Mouse (Mus musculus): ENCODE results near the gene Gsap. TPM values are rescaled to one million over a fixed set of nuclear protein-coding genes. Genes with fewer than 3 reads are reported as not detected.
"Not testable (repeated sequence)": the region's sequence is repeated elsewhere in the genome, so short reads cannot be mapped to it uniquely, and the experiment has no call there.

Gsap gene
- total RNA-seq, 1 experiment from 2014 or later = 5.8 TPM

DNA sequence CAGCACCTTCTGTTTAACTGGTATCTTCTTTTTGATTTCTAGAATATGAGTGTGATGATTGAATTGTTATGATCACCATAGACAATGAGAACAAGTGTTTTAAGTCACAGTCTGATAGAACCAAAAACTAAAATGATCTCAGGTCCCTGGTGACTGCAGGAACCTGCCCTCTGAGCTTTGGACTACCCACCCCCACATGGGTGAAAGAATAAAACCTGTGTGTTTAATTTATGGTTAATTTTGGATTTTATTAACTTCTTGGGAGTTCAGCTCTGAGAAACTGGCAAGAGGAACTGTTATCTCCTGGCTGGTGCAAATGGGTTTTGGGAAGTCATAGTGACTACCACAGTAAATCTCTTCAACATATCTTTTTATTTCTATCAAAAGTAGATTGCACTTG is 6.6 kb upstream of the Gsap start:
- DNase-seq = no peak

DNA sequence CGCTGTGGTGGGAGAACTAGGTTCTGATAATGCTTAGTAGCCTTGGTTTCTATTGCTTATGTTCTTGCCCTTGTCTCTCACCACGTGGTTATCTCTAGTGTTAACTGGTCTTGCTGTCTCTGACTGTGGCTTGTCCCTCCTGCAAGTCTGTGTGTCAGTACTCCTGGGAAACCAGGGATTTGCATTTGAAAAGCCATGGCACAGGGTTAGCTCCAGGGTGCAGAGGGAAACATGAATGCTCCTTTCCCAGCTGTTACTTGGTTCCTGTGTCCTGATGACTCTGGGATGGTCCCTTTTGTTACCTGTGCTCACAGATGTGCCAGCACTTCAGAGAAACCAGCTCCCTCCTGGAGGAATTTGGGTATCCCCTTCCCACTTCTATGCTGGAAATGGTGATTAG is 3.0 kb upstream of the Gsap start:
- DNase-seq = not testable (repeated sequence)

DNA sequence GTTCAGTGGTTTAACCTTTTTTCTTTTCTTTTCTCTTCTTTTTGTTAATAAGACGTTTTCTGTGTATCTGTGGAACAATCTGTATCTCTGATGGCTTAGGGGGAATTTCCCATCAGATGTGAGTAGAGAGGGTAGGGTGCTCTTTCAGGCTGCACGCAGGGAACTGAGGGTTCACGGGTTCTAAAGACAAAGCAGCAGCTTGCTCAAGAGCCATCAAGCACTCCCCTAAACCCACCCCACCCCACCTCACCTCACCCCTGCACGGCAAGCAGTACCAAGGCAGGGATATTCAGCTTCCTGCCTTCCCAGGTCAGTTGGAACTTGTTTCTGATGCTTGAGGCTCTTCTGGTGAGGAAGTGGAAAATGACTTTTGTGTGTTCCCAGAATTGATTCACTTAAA is 766 bp downstream of the Gsap start:
- DNase-seq = no peak

DNA sequence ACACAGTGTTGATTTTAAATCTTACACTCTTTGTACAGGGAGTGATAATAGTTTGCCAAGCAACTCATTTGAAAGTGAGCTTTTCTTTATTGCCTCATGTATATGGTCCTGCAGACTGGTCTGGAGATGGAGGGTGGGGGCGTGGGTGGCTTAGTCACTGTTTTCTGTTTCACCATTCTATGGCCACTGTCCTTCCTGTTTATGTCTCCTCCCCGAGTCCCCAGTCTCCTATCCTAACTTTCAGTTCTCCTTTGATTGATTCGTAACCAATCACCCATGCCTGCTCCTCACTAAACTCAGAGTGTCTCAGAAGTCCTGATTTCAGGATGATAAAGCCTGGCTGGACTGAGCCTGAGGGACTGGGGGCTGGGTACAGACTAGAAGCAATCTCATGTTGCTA is 2.4 kb downstream of the Gsap start:
- no peak for DNase-seq

DNA sequence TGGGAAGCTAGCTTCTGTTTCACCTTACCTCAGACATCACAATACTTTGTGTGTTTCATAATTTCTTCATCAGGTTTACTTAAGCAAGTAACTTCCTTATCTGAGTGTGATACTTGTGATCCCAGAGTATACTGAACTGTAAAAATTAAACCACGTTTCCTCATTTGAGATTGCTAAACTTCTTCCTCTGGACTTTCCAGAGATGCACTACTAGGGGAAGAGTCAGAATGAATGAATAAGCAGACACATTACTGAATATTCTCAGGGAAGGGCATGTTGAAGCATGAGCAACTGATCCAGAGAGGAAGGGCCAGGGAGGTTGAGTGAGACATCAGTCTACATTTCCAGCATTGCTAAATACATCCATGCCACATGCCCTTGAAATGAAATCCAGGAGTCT is 3.0 kb downstream of the Gsap start:
- DNase-seq = no peak

- DNase-seq = no peak
Observed at GRCm38 (mm10) chr5:21189460-21189859, 3.4 kb downstream of the Gsap start.

DNA sequence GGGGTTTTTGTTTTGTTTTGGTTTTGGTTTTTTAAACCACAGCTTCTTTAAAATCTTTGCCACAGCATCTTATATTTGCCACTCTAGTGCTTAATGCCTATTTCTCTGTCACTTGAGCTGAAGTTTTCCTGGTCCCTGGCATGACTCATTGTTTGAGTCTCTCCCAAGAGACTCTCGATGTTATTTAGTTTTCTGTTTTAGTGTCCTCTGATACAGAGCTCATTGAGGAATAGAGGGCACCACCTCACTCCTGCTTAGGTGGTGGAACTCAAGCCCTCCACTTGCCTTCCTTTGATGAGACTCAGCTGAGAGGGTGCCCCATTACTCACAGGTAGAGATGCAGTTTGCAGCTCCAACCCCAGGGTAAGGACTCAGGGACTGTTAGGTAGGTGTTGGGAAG is 17.4 kb downstream of the Gsap start:
- DNase-seq = no peak

GRCm38 (mm10) chr5:21204157-21204556 is 18.1 kb downstream of the Gsap start:
- no peak for DNase-seq

DNA sequence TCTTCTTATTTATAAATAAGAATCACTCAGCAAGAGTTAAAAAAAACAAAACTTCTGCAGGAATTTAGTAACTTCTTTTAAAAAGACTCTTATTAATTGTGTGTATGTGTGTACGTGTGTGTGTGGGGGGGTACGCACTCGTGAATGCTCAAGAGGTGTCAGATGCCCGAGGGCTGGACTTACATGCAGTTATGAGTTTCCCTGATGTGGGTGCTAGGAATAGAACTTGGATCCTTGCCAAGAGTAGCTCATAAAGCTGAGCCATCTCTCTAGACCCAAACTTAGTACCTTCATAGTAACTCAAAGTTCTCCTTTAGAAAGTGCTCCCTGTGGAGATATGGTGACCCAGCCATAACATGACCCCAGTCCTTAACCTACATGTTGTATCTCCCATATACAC is 20.0 kb downstream of the Gsap start:
- no peak for DNase-seq

DNA sequence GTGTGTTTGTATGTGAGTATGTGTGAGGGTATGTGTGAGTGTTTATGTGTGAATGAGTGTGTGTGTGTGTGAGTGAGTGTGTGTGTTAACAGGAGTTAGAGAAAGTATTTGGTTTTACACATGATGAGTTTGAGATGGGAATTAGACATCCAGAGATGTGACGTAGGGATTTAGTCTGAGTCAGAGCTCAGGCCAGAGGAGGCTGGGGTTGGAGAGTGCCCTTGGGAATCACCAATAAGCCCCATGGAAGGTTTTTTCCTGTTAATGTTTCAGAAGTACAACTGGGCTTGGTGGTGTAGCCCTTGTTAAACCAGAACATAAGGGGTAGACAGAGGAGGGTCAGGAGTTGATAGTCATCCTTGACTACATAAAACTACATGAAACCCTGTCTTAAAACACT is 25.4 kb downstream of the Gsap start:
- DNase-seq = no peak

GRCm38 (mm10) chr5:21212933-21213332 is 26.9 kb downstream of the Gsap start:
- DNase-seq = no peak

DNA sequence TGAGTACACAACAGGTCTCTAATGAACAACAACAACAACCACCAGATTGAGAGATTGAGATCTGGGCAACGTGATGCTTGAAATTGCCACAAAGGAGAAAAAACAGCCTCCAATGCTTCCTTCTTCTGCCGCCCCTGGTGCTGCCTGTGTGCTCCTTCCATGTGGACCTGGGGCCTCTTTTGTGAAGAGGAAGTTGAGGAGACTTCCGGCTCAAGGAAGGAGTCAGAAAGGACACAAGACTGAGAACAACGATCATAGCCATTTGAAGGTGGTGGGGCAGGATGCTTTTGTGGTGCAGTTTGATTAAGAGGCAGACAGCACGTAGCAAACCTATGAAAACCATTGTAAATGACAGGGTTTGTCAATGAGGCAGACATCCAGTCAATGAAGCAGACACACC is 27.7 kb downstream of the Gsap start:
- no peak for DNase-seq

- DNase-seq = peak; percentile 11
Observed at GRCm38 (mm10) chr5:21217453-21218294, 31.6 kb downstream of the Gsap start.

GRCm38 (mm10) chr5:21232876-21233275 is 46.8 kb downstream of the Gsap start:
- no peak for DNase-seq

DNA sequence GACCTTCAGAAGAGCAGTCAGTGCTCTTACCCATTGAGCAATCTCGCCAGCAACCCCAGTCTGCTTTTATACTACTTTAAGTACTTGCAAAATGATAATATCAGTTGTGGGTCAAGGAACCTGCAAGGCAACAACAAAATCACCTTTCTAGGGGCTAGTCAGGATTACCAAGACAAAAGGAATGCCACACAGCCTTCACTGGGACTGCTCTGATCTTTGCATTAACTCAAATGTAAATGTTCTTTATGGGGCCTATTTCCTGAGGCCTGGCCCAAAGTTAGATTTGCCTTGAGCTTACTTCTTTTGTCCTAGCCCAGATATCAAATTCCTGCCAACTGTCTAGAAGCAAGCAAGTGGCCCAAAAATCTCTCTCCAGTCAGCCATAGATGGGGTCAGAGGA is 58.5 kb downstream of the Gsap start:
- no peak for DNase-seq

GRCm38 (mm10) chr5:21245241-21245640 is 59.2 kb downstream of the Gsap start:
- no peak for DNase-seq

DNA sequence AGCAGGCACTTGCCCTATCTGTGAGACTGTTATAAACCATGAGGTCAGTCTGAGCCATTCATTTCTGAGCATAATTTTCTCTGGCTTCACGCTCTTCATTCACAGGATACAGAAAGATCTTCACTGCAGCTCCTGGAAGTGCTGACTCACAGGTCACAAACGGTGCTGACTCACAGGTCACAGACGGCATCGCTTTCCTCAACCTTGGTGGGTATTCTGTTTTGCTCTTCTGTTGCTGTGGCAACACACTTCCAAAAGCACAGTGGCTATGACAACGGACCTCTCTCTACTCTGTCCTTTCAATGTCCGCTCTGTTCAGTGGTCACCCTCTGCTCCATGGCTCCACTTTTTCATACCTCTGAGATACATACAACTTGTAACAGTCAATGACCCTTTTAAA is 60.7 kb downstream of the Gsap start:
- peak; percentile 57 for DNase-seq

- no peak for DNase-seq
Observed at GRCm38 (mm10) chr5:21247916-21248315, 61.9 kb downstream of the Gsap start.

DNA sequence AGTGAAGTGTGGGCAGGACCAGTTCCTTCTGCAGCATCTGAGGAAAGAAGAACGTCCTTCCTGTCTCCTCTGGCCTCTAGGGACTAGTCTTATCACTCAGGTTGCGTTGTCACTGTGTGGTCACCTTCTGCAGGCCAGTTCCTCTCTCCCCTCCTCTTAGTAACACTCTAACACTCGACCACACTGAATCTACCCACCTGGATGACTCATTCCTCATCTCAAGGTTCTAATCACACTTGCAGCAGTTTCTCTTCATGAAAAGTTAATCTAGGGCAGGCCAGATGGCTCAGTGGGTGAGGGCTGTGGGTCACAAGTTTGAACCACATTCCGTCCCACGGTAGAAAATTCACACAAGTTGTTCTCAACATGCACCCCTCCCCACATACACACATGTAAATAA is 62.8 kb downstream of the Gsap start:
- no peak for DNase-seq

- DNase-seq = no peak
Observed at GRCm38 (mm10) chr5:21254731-21255525, 68.9 kb downstream of the Gsap start.

DNA sequence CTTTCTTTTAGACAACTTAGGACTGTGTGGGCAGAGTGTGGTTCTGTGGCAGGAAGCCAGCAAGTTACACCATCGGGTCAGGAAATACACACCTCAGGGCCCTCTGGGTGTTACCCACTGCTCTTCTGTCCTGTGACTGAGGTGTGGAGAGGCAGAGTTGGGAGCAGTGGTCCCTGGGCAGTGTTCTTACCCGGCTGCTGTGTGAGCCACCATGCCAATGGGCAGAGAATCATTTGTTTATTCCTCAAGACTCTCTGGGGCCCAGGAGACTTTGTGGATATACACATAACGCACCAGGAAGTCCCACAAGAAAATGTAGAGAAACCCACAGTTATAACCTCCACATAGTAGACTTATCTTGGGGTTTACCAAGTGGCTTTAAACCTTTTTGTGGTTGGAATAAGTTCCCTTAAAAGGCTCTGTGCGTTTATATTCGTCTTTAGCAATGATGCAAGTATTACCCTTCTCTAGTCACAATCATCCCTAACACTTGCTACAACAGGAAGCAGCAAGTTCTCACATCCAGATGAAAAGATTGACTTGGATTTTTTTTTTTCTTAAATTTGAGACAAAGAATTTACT is 69.6 kb downstream of the Gsap start:
- DNase-seq = no peak

DNA sequence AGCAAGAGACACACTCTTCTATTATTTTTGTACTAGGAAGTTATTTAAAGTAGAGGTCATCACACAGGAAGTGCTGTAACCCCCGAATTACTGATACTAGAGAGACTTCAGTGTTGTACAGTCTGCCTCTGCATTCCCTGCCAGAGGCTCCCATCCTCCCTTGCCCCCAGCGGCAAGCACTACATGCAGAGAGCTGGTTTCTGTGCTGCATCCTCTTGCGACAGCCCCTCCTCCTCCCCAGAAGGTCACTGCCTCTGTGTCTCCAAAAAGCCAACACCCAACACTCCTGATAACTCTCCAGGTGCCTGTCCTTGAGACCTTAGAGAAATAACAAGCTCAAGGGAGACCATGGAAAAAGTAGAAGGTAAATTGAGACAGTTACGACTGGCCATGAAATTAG is 71.1 kb downstream of the Gsap start:
- no peak for DNase-seq

DNA sequence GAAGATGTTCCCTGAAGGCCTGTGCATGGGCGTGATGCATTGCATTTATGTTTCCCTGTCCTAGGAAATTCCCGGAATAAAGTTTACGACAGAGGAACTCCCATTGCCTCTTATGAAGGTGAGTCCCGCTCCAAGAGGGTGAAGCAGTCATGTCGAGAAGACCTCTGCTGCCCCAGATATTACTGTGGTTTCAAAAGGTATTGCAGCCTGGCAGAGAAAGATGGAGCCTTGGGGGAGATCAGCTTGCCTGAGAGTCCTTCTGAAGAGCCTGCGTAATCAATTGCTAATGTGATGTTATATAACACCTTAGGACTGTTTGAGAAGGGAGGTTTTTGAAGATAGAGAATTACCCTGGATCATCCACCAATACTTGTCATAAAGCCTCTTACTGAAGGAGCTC is 71.8 kb downstream of the Gsap start:
- DNase-seq = peak; percentile 40
